Mouse (Mus musculus) forebrain, embryonic 11.5 days (tissue): Measurements from ENCODE around the gene Slc4a8. TPM values are rescaled to one million over a fixed set of nuclear protein-coding genes. Genes with fewer than 3 reads are reported as not detected.

Experiments used
- ATAC-seq: fragments of 200-750 bp; cut with Nextera tagmentation; replicated peaks from 2 replicates; pipeline ENCODE4 v1.8.0; 2017; ENCODE audit warnings: moderate TSS enrichment; ENCODE audit not compliant: low FRiP score
- DNase-seq: peaks from one replicate; pipeline ENCODE4 v3.0.0-alpha.2; 2017; ENCODE audit warnings: low spot score
- H3K27ac ChIP-seq: fragments of 300-500 bp; sonication (generic); 2 replicates; pipeline ENCODE4 v1.5.1; 2014; ENCODE audit warnings: low read depth, low read length
- H3K27me3 ChIP-seq: fragments of 300-500 bp; sonication (generic); 2 replicates; pipeline ENCODE4 v1.6.1; 2014; ENCODE audit warnings: mild to moderate bottlenecking, low read length, mixed read lengths; ENCODE audit not compliant: control insufficient read depth, insufficient read depth
- H3K36me3 ChIP-seq: fragments of 300-500 bp; sonication (generic); 2 replicates; pipeline ENCODE4 v1.6.1; 2014; ENCODE audit warnings: mild to moderate bottlenecking, low read length, moderate library complexity, mixed read lengths; ENCODE audit not compliant: control insufficient read depth, insufficient read depth
- H3K4me1 ChIP-seq: fragments of 300-500 bp; sonication (generic); replicated peaks from 2 replicates; pipeline ENCODE4 v1.6.1; 2014; ENCODE audit warnings: low read length, mixed read lengths; ENCODE audit not compliant: control insufficient read depth, insufficient read depth
- H3K4me2 ChIP-seq: fragments of 300-500 bp; sonication (generic); 2 replicates; pipeline ENCODE4 v1.6.1; 2014; ENCODE audit warnings: low read depth, mild to moderate bottlenecking, low read length, moderate library complexity, mixed read lengths; ENCODE audit not compliant: severe bottlenecking
- H3K4me3 ChIP-seq: fragments of 300-500 bp; sonication (generic); 2 replicates; pipeline ENCODE4 v1.5.1; 2014; ENCODE audit warnings: low read depth, low read length
- H3K9ac ChIP-seq: fragments of 300-500 bp; sonication (generic); 2 replicates; pipeline ENCODE4 v1.6.1; 2014; ENCODE audit warnings: low read length
- H3K9me3 ChIP-seq: fragments of 300-500 bp; sonication (generic); 2 replicates; pipeline ENCODE4 v1.6.1; 2016; ENCODE audit warnings: low read length, mixed read lengths; ENCODE audit not compliant: control insufficient read depth
- WGBS: fragments of 180-500 bp; shearing (Covaris S2); extraction: QIAGEN DNeasy Blood & Tissue Kit; methylation state at CpG from one replicate; pipeline ENCODE4 v1.1.7; 2014; 5-methylcytosine and 5-hydroxymethylcytosine counted together
- polyA plus RNA-seq: library from polyadenylated mRNA; unstranded; fragments of >200 nt; fragmentation: Nextera tagmentation; extraction: Ambion mirVana; gene quantifications from 2 replicates; pipeline ENCODE4 v1.2.1, GENCODE M21; 2014

Slc4a8 gene
- polyA plus RNA-seq, 1 experiment from 2014 or later, result 12.8 TPM

GRCm38 (mm10) chr15:100748584-100748983 lies 13.0 kb upstream of the Slc4a8 start:
- H3K4me3 ChIP-seq, result no peak overlapping the region
- ATAC-seq (no peak), DNase-seq (no peak)
- no peak overlapping the region for H3K9ac ChIP-seq
- H3K36me3 ChIP-seq, result no peaks in the 10 kb centered on the region
- WGBS, result 91% methylated on average over 3 of the region's 3 CpGs
- H3K4me2 ChIP-seq, result no peak overlapping the region
- no peaks in the 10 kb centered on the region for H3K4me1 ChIP-seq
- no peak overlapping the region for H3K27ac ChIP-seq
- H3K27me3 ChIP-seq, result no peaks in the 10 kb centered on the region
- no peaks in the 10 kb centered on the region for H3K9me3 ChIP-seq

GRCm38 (mm10) chr15:100749751-100750538 lies 11.6 kb upstream of the Slc4a8 start:
- Histone ChIP-seq H3K27me3 (no peaks in the 10 kb centered on the region), H3K4me1 (no peaks in the 10 kb centered on the region), H3K4me2 (no peak overlapping the region), H3K27ac (no peak overlapping the region), H3K9ac (no peak overlapping the region), H3K36me3 (no peaks in the 10 kb centered on the region), H3K4me3 (no peak overlapping the region), H3K9me3 (no peaks in the 10 kb centered on the region)
- 77% methylated on average over 10 of the region's 10 CpGs for WGBS
- ATAC-seq, result no peak
- DNase-seq, result peak; percentile 30

GRCm38 (mm10) chr15:100752439-100752838 lies 9.1 kb upstream of the Slc4a8 start:
- no peak overlapping the region for H3K27ac ChIP-seq
- H3K4me1 ChIP-seq, result peaks cover 5% of the 10 kb centered on the region; the same call in 1 of the 2 replicates
- H3K9me3 ChIP-seq, result no peaks in the 10 kb centered on the region
- H3K36me3 ChIP-seq, result no peaks in the 10 kb centered on the region
- ATAC-seq, result no peak
- no peak overlapping the region for H3K9ac ChIP-seq
- DNase-seq, result peak; percentile 3
- H3K4me2 ChIP-seq, result no peak overlapping the region
- no peak overlapping the region for H3K4me3 ChIP-seq
- no peaks in the 10 kb centered on the region for H3K27me3 ChIP-seq
- 76% methylated on average over 2 of the region's 2 CpGs for WGBS

- H3K4me3 ChIP-seq, result no peak overlapping the region
- H3K9ac ChIP-seq, result no peak overlapping the region
- no peaks in the 10 kb centered on the region for H3K36me3 ChIP-seq
- peaks cover 5% of the 10 kb centered on the region; the same call in 1 of the 2 replicates for H3K4me1 ChIP-seq
- H3K4me2 ChIP-seq, result no peak overlapping the region
- WGBS, result 69% methylated on average over 5 of the region's 5 CpGs
- H3K27me3 ChIP-seq, result no peaks in the 10 kb centered on the region
- DNase-seq, result peak; percentile 40
- H3K27ac ChIP-seq, result no peak overlapping the region
- no peaks in the 10 kb centered on the region for H3K9me3 ChIP-seq
- ATAC-seq, result no peak
Observed at GRCm38 (mm10) chr15:100753045-100753444, 8.5 kb upstream of the Slc4a8 start.

DNA sequence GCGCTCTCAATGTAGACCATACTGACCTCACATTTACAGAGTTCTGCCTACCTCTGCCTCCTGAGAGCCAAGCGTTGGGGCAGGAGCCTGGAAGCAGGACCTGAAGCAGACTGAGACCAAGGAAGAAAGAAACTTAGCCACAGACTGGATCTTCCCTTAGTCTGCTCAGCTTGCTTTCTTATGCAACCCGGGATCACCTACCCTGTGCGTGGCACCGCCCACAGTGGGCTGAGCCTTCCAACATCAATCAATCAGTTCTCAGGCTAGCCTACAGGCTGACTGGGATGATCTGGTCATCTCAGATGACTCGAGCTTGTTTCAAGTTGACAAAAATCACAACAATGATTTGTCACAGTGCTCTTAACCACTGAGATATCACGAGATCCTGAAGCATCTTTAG lies 7.5 kb upstream of the Slc4a8 start:
- ATAC-seq (no peak), DNase-seq (peak; percentile 45)
- Histone ChIP-seq H3K9ac (no peak overlapping the region), H3K4me2 (no peak overlapping the region), H3K4me3 (no peak overlapping the region), H3K36me3 (no peaks in the 10 kb centered on the region), H3K9me3 (no peaks in the 10 kb centered on the region), H3K27ac (no peak overlapping the region), H3K27me3 (no peaks in the 10 kb centered on the region), H3K4me1 (peaks cover 5% of the 10 kb centered on the region; the same call in 1 of the 2 replicates)
- WGBS, result 43% methylated on average over 7 of the region's 7 CpGs

- Histone ChIP-seq H3K4me3 (no peak overlapping the region), H3K4me2 (peak overlapping the region; percentile 36), H3K36me3 (no peaks in the 10 kb centered on the region), H3K4me1 (peaks cover 5% of the 10 kb centered on the region; the same call in 1 of the 2 replicates), H3K27me3 (no peaks in the 10 kb centered on the region), H3K9me3 (no peaks in the 10 kb centered on the region), H3K27ac (no peak overlapping the region), H3K9ac (peak overlapping the region; percentile 5; the same call in 1 of the 2 replicates)
- WGBS, result 11% methylated on average over 11 of the region's 11 CpGs
- no peak for ATAC-seq
- peak; percentile 56 for DNase-seq
Observed at GRCm38 (mm10) chr15:100754805-100755497, 6.6 kb upstream of the Slc4a8 start.

GRCm38 (mm10) chr15:100755498-100755859 lies 6.1 kb upstream of the Slc4a8 start:
- Histone ChIP-seq H3K4me2 (peak overlapping the region; percentile 36; the same call in 1 of the 2 replicates), H3K36me3 (no peaks in the 10 kb centered on the region), H3K4me1 (peaks cover 5% of the 10 kb centered on the region; the same call in 1 of the 2 replicates), H3K27ac (no peak overlapping the region), H3K4me3 (no peak overlapping the region), H3K27me3 (no peaks in the 10 kb centered on the region), H3K9ac (peak overlapping the region; percentile 5; the same call in 1 of the 2 replicates), H3K9me3 (no peaks in the 10 kb centered on the region)
- no peak for DNase-seq
- WGBS, result 46% methylated on average over 6 of the region's 8 CpGs
- no peak for ATAC-seq

DNA sequence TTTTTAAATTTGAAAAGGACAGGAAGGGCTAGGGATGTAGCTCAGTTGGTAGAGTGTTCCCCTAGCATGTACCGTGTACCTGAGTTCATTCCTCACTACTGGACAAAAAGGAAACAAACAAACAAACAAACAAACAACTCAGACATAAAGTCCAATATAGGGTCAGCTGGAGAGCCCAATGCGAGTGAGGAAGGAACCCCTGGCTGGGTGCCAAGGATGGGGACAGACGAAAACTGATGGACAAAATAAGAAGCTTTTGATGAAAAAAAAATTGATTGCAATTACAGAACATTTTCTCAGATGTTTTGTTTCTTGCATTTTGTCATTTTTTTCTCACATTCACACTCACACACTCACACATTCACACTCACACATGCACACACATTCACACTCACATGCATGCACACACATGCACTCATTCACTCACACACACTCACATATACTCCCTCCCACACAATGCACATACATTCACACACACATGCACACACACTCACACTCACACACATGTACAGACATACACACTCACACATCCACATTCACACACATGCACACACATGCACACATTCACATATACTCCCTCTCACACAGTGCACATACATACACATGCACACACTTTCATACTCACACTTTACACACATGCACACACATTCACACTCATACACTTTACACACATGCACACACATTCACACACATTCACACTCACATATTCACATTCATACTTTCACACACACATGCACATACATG lies 5.5 kb upstream of the Slc4a8 start:
- Histone ChIP-seq H3K27me3 (no peaks in the 10 kb centered on the region), H3K4me3 (no peak overlapping the region), H3K36me3 (no peaks in the 10 kb centered on the region), H3K9ac (no peak overlapping the region), H3K4me1 (peaks cover 5% of the 10 kb centered on the region; the same call in 1 of the 2 replicates), H3K27ac (no peak overlapping the region), H3K4me2 (no peak overlapping the region), H3K9me3 (no peaks in the 10 kb centered on the region)
- ATAC-seq, result no peak
- WGBS, result 78% methylated on average over 3 of the region's 3 CpGs
- DNase-seq, result peak; percentile 32
